Mouse (Mus musculus) forebrain, embryonic 11.5 days (tissue): ENCODE measurements around the gene Gpatch4. TPM values are rescaled to one million over a fixed set of nuclear protein-coding genes. Genes with fewer than 3 reads are reported as not detected.

Source experiments
- ATAC-seq: fragments of 200-750 bp; cut with Nextera tagmentation; replicated peaks from 2 replicates; pipeline ENCODE4 v1.8.0; 2017; ENCODE audit warnings: moderate TSS enrichment; ENCODE audit not compliant: low FRiP score
- DNase-seq: peaks from one replicate; pipeline ENCODE4 v3.0.0-alpha.2; 2017; ENCODE audit warnings: low spot score
- H3K27ac ChIP-seq: fragments of 300-500 bp; sonication (generic); 2 replicates; pipeline ENCODE4 v1.5.1; 2014; ENCODE audit warnings: low read depth, low read length
- H3K27me3 ChIP-seq: fragments of 300-500 bp; sonication (generic); 2 replicates; pipeline ENCODE4 v1.6.1; 2014; ENCODE audit warnings: mild to moderate bottlenecking, low read length, mixed read lengths; ENCODE audit not compliant: control insufficient read depth, insufficient read depth
- H3K36me3 ChIP-seq: fragments of 300-500 bp; sonication (generic); 2 replicates; pipeline ENCODE4 v1.6.1; 2014; ENCODE audit warnings: mild to moderate bottlenecking, low read length, moderate library complexity, mixed read lengths; ENCODE audit not compliant: control insufficient read depth, insufficient read depth
- H3K4me1 ChIP-seq: fragments of 300-500 bp; sonication (generic); replicated peaks from 2 replicates; pipeline ENCODE4 v1.6.1; 2014; ENCODE audit warnings: low read length, mixed read lengths; ENCODE audit not compliant: control insufficient read depth, insufficient read depth
- H3K4me2 ChIP-seq: fragments of 300-500 bp; sonication (generic); 2 replicates; pipeline ENCODE4 v1.6.1; 2014; ENCODE audit warnings: low read depth, mild to moderate bottlenecking, low read length, moderate library complexity, mixed read lengths; ENCODE audit not compliant: severe bottlenecking
- H3K4me3 ChIP-seq: fragments of 300-500 bp; sonication (generic); 2 replicates; pipeline ENCODE4 v1.5.1; 2014; ENCODE audit warnings: low read depth, low read length
- H3K9ac ChIP-seq: fragments of 300-500 bp; sonication (generic); 2 replicates; pipeline ENCODE4 v1.6.1; 2014; ENCODE audit warnings: low read length
- H3K9me3 ChIP-seq: fragments of 300-500 bp; sonication (generic); 2 replicates; pipeline ENCODE4 v1.6.1; 2016; ENCODE audit warnings: low read length, mixed read lengths; ENCODE audit not compliant: control insufficient read depth
- WGBS: fragments of 180-500 bp; shearing (Covaris S2); extraction: QIAGEN DNeasy Blood & Tissue Kit; methylation state at CpG from one replicate; pipeline ENCODE4 v1.1.7; 2014; 5-methylcytosine and 5-hydroxymethylcytosine counted together
- polyA plus RNA-seq: library from polyadenylated mRNA; unstranded; fragments of >200 nt; fragmentation: Nextera tagmentation; extraction: Ambion mirVana; gene quantifications from 2 replicates; pipeline ENCODE4 v1.2.1, GENCODE M21; 2014

Gene Gpatch4
- polyA plus RNA-seq, 1 experiment from 2014 or later = 32.8 TPM

GRCm38 (mm10) chr3:88100251-88100650, 57.3 kb downstream of the Gpatch4 start:
- 90% methylated on average over 3 of the region's 3 CpGs for WGBS
- no peak overlapping the region for H3K4me2 ChIP-seq
- no peak overlapping the region for H3K27ac ChIP-seq
- no peaks in the 10 kb centered on the region for H3K9me3 ChIP-seq
- DNase-seq = no peak
- H3K36me3 ChIP-seq = peaks cover 9% of the 10 kb centered on the region; the same call in 1 of the 2 replicates
- H3K9ac ChIP-seq = no peak overlapping the region
- H3K27me3 ChIP-seq = no peaks in the 10 kb centered on the region
- ATAC-seq = no peak
- no peaks in the 10 kb centered on the region for H3K4me1 ChIP-seq
- H3K4me3 ChIP-seq = no peak overlapping the region

GRCm38 (mm10) chr3:88101736-88102135, 58.8 kb downstream of the Gpatch4 start:
- Histone ChIP-seq H3K9me3 (no peaks in the 10 kb centered on the region), H3K27ac (no peak overlapping the region), H3K27me3 (no peaks in the 10 kb centered on the region), H3K9ac (no peak overlapping the region), H3K4me1 (no peaks in the 10 kb centered on the region), H3K4me3 (no peak overlapping the region), H3K4me2 (no peak overlapping the region), H3K36me3 (peaks cover 9% of the 10 kb centered on the region; the same call in 1 of the 2 replicates)
- no peak for ATAC-seq
- no peak for DNase-seq
- 97% methylated on average over 7 of the region's 7 CpGs for WGBS

GRCm38 (mm10) chr3:88102196-88102595, 59.3 kb downstream of the Gpatch4 start:
- ATAC-seq (no peak), DNase-seq (no peak)
- Histone ChIP-seq H3K9ac (no peak overlapping the region), H3K4me3 (no peak overlapping the region), H3K4me1 (no peaks in the 10 kb centered on the region), H3K27me3 (no peaks in the 10 kb centered on the region), H3K36me3 (peaks cover 9% of the 10 kb centered on the region; the same call in 1 of the 2 replicates), H3K27ac (no peak overlapping the region), H3K4me2 (no peak overlapping the region), H3K9me3 (no peaks in the 10 kb centered on the region)
- 94% methylated on average over 6 of the region's 6 CpGs for WGBS

- Histone ChIP-seq H3K9ac (no peak overlapping the region), H3K27ac (no peak overlapping the region), H3K4me3 (no peak overlapping the region), H3K36me3 (peaks cover 6% of the 10 kb centered on the region; the same call in 1 of the 2 replicates), H3K4me1 (no peaks in the 10 kb centered on the region), H3K4me2 (no peak overlapping the region), H3K9me3 (no peaks in the 10 kb centered on the region), H3K27me3 (no peaks in the 10 kb centered on the region)
- 87% methylated on average over 6 of the region's 6 CpGs for WGBS
- ATAC-seq = no peak
- DNase-seq = no peak
Observed at GRCm38 (mm10) chr3:88102611-88103010, 59.7 kb downstream of the Gpatch4 start.

Other genes starting within 250 kb of the Gpatch4 start
- 0.16 and 0.45 TPM in 2 replicates for gene Ntrk1, start 247.9 kb upstream of the Gpatch4 start, polyA plus RNA-seq
- gene Insrr, start 246.2 kb upstream of the Gpatch4 start, polyA plus RNA-seq = 0.32 and 0.33 TPM in 2 replicates
- gene Pear1, start 218.8 kb upstream of the Gpatch4 start, polyA plus RNA-seq = 8.2 and 8.6 TPM in 2 replicates
- not detected in 2 replicates for gene Sh2d2a, start 196.4 kb upstream of the Gpatch4 start, polyA plus RNA-seq
- gene Prcc, start 157.5 kb upstream of the Gpatch4 start, polyA plus RNA-seq = 19.6 and 22.3 TPM in 2 replicates
- gene Hdgf, start 136.8 kb upstream of the Gpatch4 start, polyA plus RNA-seq = 325 and 329 TPM in 2 replicates
- 69.4 and 74.5 TPM in 2 replicates for gene Mrpl24, start 123.6 kb upstream of the Gpatch4 start, polyA plus RNA-seq
- gene Isg20l2, start 112.8 kb upstream of the Gpatch4 start, polyA plus RNA-seq = 73.9 and 78.7 TPM in 2 replicates
- gene Rrnad1, start 112.4 kb upstream of the Gpatch4 start, polyA plus RNA-seq = 22.2 and 23.2 TPM in 2 replicates
- 409 and 417 TPM in 2 replicates for gene Crabp2, start 94.4 kb upstream of the Gpatch4 start, polyA plus RNA-seq
- gene Nes, start 72.0 kb upstream of the Gpatch4 start, polyA plus RNA-seq = 92.0 and 99.9 TPM in 2 replicates
- gene Bcan, start 42.9 kb upstream of the Gpatch4 start, polyA plus RNA-seq = 0.52 and 0.72 TPM in 2 replicates
- gene Hapln2, start 15.5 kb upstream of the Gpatch4 start, polyA plus RNA-seq = 0.27 and 0.39 TPM in 2 replicates
- 123 and 130 TPM in 2 replicates for gene Naxe, start 15.4 kb downstream of the Gpatch4 start, polyA plus RNA-seq
- not detected in 2 replicates for gene Ttc24, start 35.2 kb downstream of the Gpatch4 start, polyA plus RNA-seq
- gene Iqgap3, start 38.9 kb downstream of the Gpatch4 start, polyA plus RNA-seq = 26.8 and 27.0 TPM in 2 replicates
- 17.3 and 19.7 TPM in 2 replicates for gene Mef2d, start 99.3 kb downstream of the Gpatch4 start, polyA plus RNA-seq
- 0.36 TPM in 1 of 2 replicates, not detected in the other for gene Rhbg, start 211.6 kb downstream of the Gpatch4 start, polyA plus RNA-seq
- 0.16 TPM in 1 of 2 replicates, not detected in the other for gene Gm38392, start 244.1 kb downstream of the Gpatch4 start, polyA plus RNA-seq